Mouse (Mus musculus) C2C12 (cell line): ENCODE data around the gene Psmd2. TPM values are rescaled to one million over a fixed set of nuclear protein-coding genes. Genes with fewer than 3 reads are reported as not detected.

ENCODE experiments used
- H3K27me3 ChIP-seq: one replicate; pipeline ENCODE4 v1.6.1; 2011; ENCODE audit not compliant: control insufficient read depth, insufficient read depth, insufficient read length
- H3K36me3 ChIP-seq: one replicate; pipeline ENCODE4 v1.6.1; 2011; ENCODE audit not compliant: control insufficient read depth, insufficient read depth
- H3K4me3 ChIP-seq: one replicate; pipeline ENCODE4 v1.5.1; 2011; ENCODE audit warnings: mild to moderate bottlenecking, control low read depth; ENCODE audit not compliant: poor library complexity, insufficient read depth, severe bottlenecking
- H3K79me2 ChIP-seq: one replicate; pipeline ENCODE4 v1.6.1; 2011; ENCODE audit not compliant: control insufficient read depth, insufficient read depth
- H3K79me3 ChIP-seq: one replicate; pipeline ENCODE4 v1.6.1; 2011; ENCODE audit warnings: low read depth, control low read depth
- H3ac ChIP-seq: one replicate; pipeline ENCODE3; 2011; ENCODE audit warnings: low read depth; ENCODE audit not compliant: control insufficient read depth, insufficient read length
- CEBPB ChIP-seq: IDR thresholded peaks from one replicate; pipeline ENCODE4 v1.6.1; 2011; ENCODE audit warnings: low read depth, mild to moderate bottlenecking, control low read depth, moderate library complexity
- CTCF ChIP-seq: IDR thresholded peaks from one replicate; pipeline ENCODE4 v1.5.1; 2011; ENCODE audit not compliant: control insufficient read depth, insufficient read depth, insufficient read length
- FOSL1 ChIP-seq: IDR thresholded peaks from one replicate; pipeline ENCODE4 v1.8.0; 2011; ENCODE audit warnings: mild to moderate bottlenecking, low read length; ENCODE audit not compliant: poor library complexity, insufficient read depth, severe bottlenecking
- MAX ChIP-seq: IDR thresholded peaks from one replicate; pipeline ENCODE4 v1.6.1; 2011; ENCODE audit warnings: mild to moderate bottlenecking, control low read depth
- MYOD1 ChIP-seq: IDR thresholded peaks from one replicate; pipeline ENCODE4 v1.6.1; 2011; ENCODE audit warnings: low read depth; ENCODE audit not compliant: control insufficient read depth, insufficient read length
- MYOG ChIP-seq: IDR thresholded peaks from one replicate; pipeline ENCODE4 v1.6.1; 2011; ENCODE audit not compliant: control insufficient read depth, insufficient read length; ENCODE audit errors: extremely low read depth
- USF1 ChIP-seq: IDR thresholded peaks from one replicate; pipeline ENCODE4 v1.6.1; 2011; ENCODE audit warnings: low read depth, mild to moderate bottlenecking, control low read depth, moderate library complexity
- polyA plus RNA-seq: library from polyadenylated mRNA; unstranded; fragments of >200 nt; fragmentation: generic; extraction: Trizol; gene quantifications from one replicate; pipeline ENCODE4 v1.2.1, GENCODE M21; 2012; ENCODE audit warnings: missing spikeins

Psmd2 gene
- polyA plus RNA-seq, 1 experiment: 297 TPM

- no peak overlapping the region for H3K4me3 ChIP-seq
- H3K79me3 ChIP-seq: no peaks in the 10 kb centered on the region
- H3ac ChIP-seq: no peak overlapping the region
- H3K27me3 ChIP-seq: no peaks in the 10 kb centered on the region
- H3K36me3 ChIP-seq: no peaks in the 10 kb centered on the region
- no peak for TF ChIP-seq FOSL1
- peak; percentile 4 for TF ChIP-seq MYOD1
- TF ChIP-seq MAX: no peak
- H3K79me2 ChIP-seq: no peaks in the 10 kb centered on the region
Observed at GRCm38 (mm10) chr16:20701729-20702521, 50.5 kb downstream of the Psmd2 start.

DNA sequence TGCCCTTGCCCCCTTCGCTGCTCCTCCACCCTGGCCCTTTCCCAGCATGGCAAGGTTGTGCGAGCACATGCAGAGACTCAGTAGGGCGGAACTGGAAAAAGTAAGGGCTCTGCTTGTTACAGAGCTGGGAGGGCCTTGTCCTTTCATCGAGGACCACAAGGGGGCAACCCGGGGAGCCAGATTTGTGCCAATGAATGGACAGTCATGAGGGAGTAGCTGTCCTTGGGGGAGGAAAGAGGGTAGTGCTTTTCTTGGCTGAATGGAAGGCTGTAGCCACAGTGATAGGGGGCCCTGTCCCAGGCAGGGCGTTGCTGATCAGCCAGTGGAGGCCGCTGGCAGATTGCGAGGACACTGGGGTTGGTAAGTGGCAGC, 51.1 kb downstream of the Psmd2 start:
- Histone ChIP-seq H3K4me3 (no peak overlapping the region), H3K79me3 (no peaks in the 10 kb centered on the region), H3K79me2 (no peaks in the 10 kb centered on the region), H3K36me3 (no peaks in the 10 kb centered on the region), H3ac (peak overlapping the region; percentile 24), H3K27me3 (no peaks in the 10 kb centered on the region)
- no peak for TF ChIP-seq MYOG
- TF ChIP-seq USF1: no peak
- TF ChIP-seq MYOD1: no peak
- no peak for TF ChIP-seq FOSL1
- no peak for TF ChIP-seq MAX
- TF ChIP-seq CTCF: no peak
- TF ChIP-seq CEBPB: no peak

DNA sequence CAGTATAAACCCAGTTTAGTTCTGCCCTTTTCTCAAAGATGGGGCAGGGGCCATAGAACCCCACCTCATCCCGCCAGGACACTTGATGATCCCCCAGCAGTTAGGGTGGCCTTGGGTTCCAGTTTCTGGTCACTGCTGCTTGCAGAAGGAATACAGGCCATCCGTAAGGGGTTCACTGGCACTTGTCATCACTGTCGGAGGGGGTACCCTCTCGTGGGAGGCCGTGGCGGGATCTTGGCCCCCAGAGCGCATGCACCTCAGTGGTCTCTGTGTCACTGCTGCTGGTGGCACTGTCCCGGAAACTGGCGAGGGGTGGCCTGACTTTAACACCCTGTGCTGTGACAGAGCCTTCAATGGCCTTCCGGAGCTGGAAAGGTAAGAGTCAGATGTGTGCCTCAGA, 51.6 kb downstream of the Psmd2 start:
- no peak overlapping the region for H3K4me3 ChIP-seq
- TF ChIP-seq MYOG (no peak), CTCF (no peak), FOSL1 (no peak)
- H3ac ChIP-seq: no peak overlapping the region
- no peaks in the 10 kb centered on the region for H3K27me3 ChIP-seq
- H3K79me2 ChIP-seq: no peaks in the 10 kb centered on the region
- H3K36me3 ChIP-seq: no peaks in the 10 kb centered on the region
- no peaks in the 10 kb centered on the region for H3K79me3 ChIP-seq

DNA sequence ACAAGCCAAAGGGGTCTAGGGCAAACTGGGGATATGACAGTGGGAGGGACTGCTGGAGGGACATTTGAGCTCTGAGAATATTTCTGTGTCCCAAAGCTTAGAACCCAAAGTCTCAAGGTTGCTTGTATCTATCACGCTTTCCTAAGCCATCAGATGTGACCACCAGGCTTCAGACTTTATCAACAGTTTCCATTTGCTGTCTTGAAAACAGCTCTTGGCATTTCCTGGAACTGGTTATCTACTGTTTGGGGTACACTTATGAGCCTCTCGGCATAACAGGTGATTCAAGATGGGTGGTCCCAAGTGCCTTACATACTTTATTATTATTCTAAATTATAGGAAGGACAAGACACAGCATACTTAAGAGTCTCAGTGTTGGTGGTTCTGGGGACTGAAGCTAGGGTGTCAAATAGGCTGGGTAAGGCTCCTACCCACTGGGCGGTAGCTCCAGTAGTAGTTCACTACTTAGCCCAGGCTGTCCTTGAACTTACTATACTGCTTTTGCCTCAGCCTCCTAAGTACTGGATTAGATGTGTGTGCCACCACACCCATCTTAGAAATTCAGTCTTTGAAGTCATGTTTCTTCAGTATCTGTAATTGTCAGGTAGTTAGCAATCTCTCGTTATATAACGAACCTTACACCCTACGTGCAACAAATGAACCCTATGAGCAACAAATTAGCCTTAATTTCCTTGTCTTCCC, 52.4 kb downstream of the Psmd2 start:
- Histone ChIP-seq H3K79me2 (no peaks in the 10 kb centered on the region), H3K4me3 (no peak overlapping the region), H3K36me3 (no peaks in the 10 kb centered on the region), H3K79me3 (no peaks in the 10 kb centered on the region), H3ac (no peak overlapping the region), H3K27me3 (no peaks in the 10 kb centered on the region)
- TF ChIP-seq CEBPB (no peak), USF1 (no peak), FOSL1 (no peak), MYOG (no peak), MAX (no peak), MYOD1 (no peak), CTCF (no peak)

DNA sequence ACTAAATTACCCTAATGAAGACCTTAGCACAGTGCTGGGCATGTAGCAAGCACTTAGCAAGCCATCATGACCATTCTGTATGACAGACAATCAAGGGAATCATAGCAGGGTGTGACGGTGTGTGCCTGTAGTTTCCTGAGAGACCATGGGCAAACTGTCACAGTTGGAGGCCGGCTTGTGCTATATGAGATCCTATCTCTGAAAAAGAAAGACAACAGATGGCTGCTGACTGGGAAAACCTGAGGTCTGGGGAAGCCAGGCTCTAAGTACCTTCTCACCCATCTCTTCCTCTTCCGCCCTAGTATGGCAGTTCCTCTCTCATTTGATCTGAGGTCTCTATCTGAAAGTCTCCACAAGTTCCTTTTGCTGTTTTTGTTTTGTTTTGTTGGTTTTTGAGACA, 54.3 kb downstream of the Psmd2 start:
- no peak for TF ChIP-seq USF1
- no peak for TF ChIP-seq FOSL1
- no peak for TF ChIP-seq MYOG
- no peak for TF ChIP-seq MYOD1
- no peak for TF ChIP-seq CEBPB
- TF ChIP-seq MAX: no peak
- TF ChIP-seq CTCF: no peak
- Histone ChIP-seq H3K4me3 (no peak overlapping the region), H3K27me3 (no peaks in the 10 kb centered on the region), H3ac (no peak overlapping the region), H3K79me3 (no peaks in the 10 kb centered on the region), H3K79me2 (no peaks in the 10 kb centered on the region), H3K36me3 (no peaks in the 10 kb centered on the region)

DNA sequence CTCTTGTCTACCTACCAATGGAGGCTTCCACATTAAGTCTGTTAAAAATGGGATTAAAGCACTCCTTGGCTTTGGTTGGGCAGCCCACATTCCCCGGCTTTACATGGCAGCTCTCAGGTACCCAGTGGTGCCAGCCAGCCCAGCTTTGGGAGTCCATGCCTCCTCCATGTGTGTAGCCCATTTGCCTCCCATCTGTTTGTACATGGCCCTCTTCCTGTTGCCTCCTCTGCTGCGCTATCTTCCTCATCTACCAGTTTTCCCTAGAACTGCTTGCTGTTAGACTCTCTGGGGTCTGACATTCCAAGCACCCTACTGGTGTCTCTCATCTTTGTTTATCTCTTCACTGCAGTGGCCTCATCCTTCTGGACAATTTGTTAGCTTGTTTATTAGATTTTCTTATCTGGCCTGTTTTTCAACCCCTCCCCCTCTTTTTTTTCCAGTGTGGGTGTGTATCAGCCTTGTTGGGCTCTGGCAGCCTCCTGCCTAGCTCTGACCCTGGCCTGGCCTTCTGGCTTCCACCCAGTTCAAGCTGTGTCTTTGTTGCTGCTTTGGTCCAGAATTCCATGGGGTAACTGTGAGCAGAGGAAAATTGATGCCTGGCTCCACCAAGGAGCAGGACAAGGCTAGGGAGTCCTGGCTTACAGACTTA, 55.1 kb downstream of the Psmd2 start:
- H3K4me3 ChIP-seq: no peak overlapping the region
- H3ac ChIP-seq: no peak overlapping the region
- TF ChIP-seq MYOD1 (no peak), CTCF (no peak), CEBPB (no peak), FOSL1 (no peak), USF1 (no peak), MYOG (no peak), MAX (no peak)
- H3K27me3 ChIP-seq: no peaks in the 10 kb centered on the region
- H3K79me3 ChIP-seq: no peaks in the 10 kb centered on the region
- H3K36me3 ChIP-seq: no peaks in the 10 kb centered on the region
- H3K79me2 ChIP-seq: no peaks in the 10 kb centered on the region
